Mouse (Mus musculus) right cerebral cortex, adult 18-20 months (tissue): ENCODE results near the gene Phf11d.
"Not testable (repeated sequence)": the region's sequence is repeated elsewhere in the genome, so short reads cannot be mapped to it uniquely, and the experiment has no call there.

ENCODE experiments used
- DNase-seq: peaks from one replicate; pipeline ENCODE4 v3.0.0; 2022; ENCODE audit warnings: mixed read lengths

Gene Phf11d

GRCm38 (mm10) chr14:59365244-59365644 is at the start of gene Phf11d:
Gene Phf11d (minus strand): TSS chr14:59365470.
- DNase-seq: no peak

DNA sequence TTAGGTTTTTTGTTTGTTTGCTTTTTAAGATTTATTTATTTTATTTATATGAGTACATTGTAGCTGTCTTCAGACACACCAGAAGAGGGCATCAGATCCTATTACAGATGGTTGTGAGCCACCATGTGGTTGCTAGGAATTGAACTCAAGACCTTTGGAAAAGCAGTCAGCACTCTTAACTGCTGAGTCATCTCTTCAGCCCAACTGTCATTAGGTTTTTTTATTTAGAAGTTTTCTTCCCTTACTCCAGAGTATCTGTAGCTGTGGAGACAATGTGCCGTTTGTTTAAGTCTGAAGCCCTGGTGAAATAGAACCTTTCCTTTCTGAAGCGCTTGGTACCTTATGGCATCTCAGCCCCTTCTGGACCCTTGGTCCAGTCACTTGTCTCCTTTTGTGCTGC is 49.7 kb upstream of the Phf11d start:
- not testable (repeated sequence) for DNase-seq

- DNase-seq: no peak
These were observed 31.7 kb upstream of the Phf11d start for GRCm38 (mm10) chr14:59396999-59397398.

- DNase-seq: no peak
These were observed 30.0 kb upstream of the Phf11d start, which contains the start of gene Phf11c for GRCm38 (mm10) chr14:59395281-59395680. Gene Phf11c (minus strand): TSS chr14:59395381.

DNA sequence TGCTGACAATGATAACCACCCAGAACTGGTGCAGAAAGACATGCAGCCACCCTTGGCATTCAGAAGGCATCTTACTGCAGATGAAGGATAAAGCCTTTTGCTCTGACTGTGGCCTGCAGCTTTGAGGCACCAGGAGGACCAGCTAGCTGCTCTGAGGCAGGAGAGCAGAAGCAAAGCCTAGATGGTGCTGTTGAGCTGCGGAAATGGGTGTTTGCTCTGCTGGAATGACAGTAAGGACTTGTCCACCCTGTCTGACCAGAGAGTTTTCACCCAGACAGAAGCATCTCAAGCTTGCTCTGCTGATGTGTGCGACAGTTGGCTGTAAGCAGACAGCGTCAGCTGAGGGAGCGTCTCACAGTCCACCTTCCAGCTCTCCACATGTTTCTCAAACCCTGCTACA is 24.9 kb upstream of the Phf11d start:
- peak; percentile 34 for DNase-seq

DNA sequence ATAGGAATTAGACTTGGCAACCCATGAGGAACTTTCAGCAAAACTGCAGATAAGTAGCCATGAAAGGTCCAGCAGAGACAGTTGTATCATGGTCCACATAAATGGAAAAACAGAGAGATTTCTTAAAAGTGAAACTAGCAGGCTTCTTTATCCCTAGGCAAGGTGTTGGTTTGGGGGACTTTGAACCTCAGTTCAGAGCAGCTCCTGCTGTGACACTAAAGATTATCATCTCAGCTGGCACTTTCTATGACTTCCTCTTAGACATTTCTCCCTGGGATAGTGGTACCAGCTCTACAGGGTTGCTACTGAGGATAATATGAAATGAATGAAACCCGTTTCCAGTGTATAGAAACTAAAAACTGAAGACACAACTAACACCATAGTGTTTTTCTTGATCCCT is 24.3 kb upstream of the Phf11d start:
- no peak for DNase-seq

DNA sequence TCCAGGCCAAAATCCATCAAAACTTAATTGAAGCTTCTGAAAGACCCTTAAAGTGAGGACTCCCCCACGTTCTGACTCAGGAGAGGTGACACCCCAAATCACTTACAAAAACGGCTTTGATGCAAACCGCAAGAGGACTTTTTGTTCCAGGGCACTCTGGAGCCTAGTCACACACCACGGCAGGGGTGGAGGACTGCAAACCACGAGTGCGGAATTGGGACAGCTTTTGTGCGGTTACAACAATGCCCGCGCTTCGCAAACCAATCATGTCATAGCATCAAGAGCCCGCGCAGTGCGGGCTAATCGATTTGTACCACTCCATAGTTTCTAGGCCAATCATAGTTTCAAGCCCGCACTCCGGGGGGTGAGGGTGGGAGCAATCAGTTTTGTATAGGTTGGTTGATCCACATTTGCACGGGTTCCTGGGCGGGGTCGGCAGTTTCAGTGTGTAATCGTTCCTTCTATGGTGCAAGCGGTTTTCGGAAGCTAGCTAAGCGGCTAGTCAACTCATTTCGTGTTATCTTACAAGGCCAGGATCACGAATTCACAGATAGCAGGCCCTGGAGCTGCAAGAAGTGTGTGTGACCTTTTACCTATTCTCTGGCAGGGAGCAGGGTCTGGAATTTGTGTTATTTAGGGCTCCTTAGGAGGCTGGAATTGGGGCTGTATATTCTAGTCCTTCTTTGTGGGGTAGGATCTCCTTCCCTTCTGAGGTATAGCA is 5.2 kb upstream of the Phf11d start:
- DNase-seq: no peak

GRCm38 (mm10) chr14:59366386-59367105 is 1.3 kb upstream of the Phf11d start:
- no peak for DNase-seq

GRCm38 (mm10) chr14:59341189-59341588 is 24.1 kb downstream of the Phf11d start, which contains the start of gene Phf11b:
Gene Phf11b (minus strand): TSS chr14:59341351.
- not testable (repeated sequence) for DNase-seq

GRCm38 (mm10) chr14:59339541-59339940 is 25.7 kb downstream of the Phf11d start:
- DNase-seq: no peak

DNA sequence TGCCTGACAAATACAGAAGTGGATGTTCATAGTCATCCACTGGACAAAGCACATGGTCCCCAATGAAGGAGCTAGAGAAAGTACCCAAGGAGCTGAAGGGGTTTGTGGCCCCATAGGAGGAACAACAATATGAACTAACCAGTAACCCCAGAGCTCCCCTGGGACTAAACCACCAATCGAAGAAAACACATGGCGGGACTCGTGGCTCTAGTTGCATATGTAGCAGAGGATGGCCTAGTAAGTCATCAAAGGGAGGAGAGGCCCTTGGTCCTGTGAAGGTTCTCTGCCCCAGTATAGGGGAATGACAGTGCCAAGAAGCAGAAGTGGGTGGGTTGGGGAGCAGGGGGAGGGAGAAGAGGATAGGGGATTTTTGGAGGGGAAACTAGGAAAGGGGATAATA is 29.2 kb downstream of the Phf11d start:
- DNase-seq: not testable (repeated sequence)

GRCm38 (mm10) chr14:59330499-59330898 is 34.8 kb downstream of the Phf11d start:
- peak; percentile 33 for DNase-seq

DNA sequence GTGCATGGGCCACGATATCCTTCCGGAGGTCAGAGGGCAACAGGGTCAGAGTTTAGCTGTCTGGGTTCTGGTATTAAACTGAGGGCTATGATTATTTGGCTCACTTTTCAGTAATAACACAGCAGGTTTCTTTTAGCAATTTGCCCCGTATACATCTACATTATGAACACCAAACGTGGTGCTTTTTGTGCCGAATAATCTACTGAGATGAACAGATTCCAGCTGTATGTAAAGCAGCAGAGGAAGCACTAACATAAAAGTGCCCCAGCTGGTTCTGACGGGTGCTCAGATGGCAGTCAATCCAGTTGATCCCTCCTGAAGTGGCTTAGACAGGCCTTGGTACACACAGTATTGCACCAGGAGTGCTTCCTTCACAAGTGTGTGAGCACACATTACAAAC is 45.3 kb downstream of the Phf11d start:
- DNase-seq: not testable (repeated sequence)

GRCm38 (mm10) chr14:59319036-59319435 is 46.2 kb downstream of the Phf11d start:
- DNase-seq: not testable (repeated sequence)
